Mouse (Mus musculus) liver, embryonic 16.5 days (tissue): ENCODE measurements around the gene Plrg1. TPM values are rescaled to one million over a fixed set of nuclear protein-coding genes. Genes with fewer than 3 reads are reported as not detected.

Source experiments
- ATAC-seq: fragments of 200-750 bp; cut with Nextera tagmentation; 2 replicates; pipeline ENCODE4 v1.8.0; 2017; ENCODE audit warnings: low read depth, mild to moderate bottlenecking, moderate number of reproducible peaks, moderate library complexity
- H3K27ac ChIP-seq: fragments of 300-500 bp; sonication (generic); 2 replicates; pipeline ENCODE4 v1.5.1; 2014; ENCODE audit warnings: mild to moderate bottlenecking, low read length
- H3K27me3 ChIP-seq: fragments of 300-500 bp; sonication (generic); 2 replicates; pipeline ENCODE4 v1.6.1; 2014; ENCODE audit warnings: low read depth, low read length, mixed read lengths; ENCODE audit not compliant: control insufficient read depth, insufficient read depth
- H3K36me3 ChIP-seq: fragments of 300-500 bp; sonication (generic); 2 replicates; pipeline ENCODE4 v1.6.1; 2014; ENCODE audit warnings: mild to moderate bottlenecking; ENCODE audit not compliant: control insufficient read depth, insufficient read depth
- H3K4me1 ChIP-seq: fragments of 300-500 bp; sonication (generic); 2 replicates; pipeline ENCODE4 v1.6.1; 2014; ENCODE audit warnings: low read depth, low read length, mixed read lengths; ENCODE audit not compliant: control insufficient read depth
- H3K4me2 ChIP-seq: fragments of 300-500 bp; sonication (generic); 2 replicates; pipeline ENCODE4 v1.6.1; 2014; ENCODE audit warnings: low read depth, low read length, mixed read lengths
- H3K4me3 ChIP-seq: fragments of 300-500 bp; sonication (generic); 2 replicates; pipeline ENCODE4 v1.5.1; 2014; ENCODE audit warnings: low read depth, mild to moderate bottlenecking, low read length
- H3K9ac ChIP-seq: fragments of 300-500 bp; sonication (generic); 2 replicates; pipeline ENCODE4 v1.6.1; 2014; ENCODE audit warnings: low read depth, low read length
- H3K9me3 ChIP-seq: fragments of 300-500 bp; sonication (generic); replicated peaks from 2 replicates; pipeline ENCODE4 v1.6.1; 2016; ENCODE audit warnings: low read length; ENCODE audit not compliant: control insufficient read depth
- WGBS: fragments of 180-500 bp; shearing (Covaris S2); extraction: QIAGEN DNeasy Blood & Tissue Kit; methylation state at CpG from one replicate; pipeline ENCODE4 v1.1.7; 2014; ENCODE audit not compliant: insufficient replicate concordance; 5-methylcytosine and 5-hydroxymethylcytosine counted together
- polyA plus RNA-seq: library from polyadenylated mRNA; unstranded; fragments of >200 nt; fragmentation: Nextera tagmentation; extraction: Ambion mirVana; gene quantifications from 2 replicates; pipeline ENCODE4 v1.2.1, GENCODE M21; 2015

Plrg1 gene
- polyA plus RNA-seq, 1 experiment from 2014 or later = 40.9 TPM

GRCm38 (mm10) chr3:83099651-83100050 lies 44.3 kb downstream of the Plrg1 start:
- 50% methylated on average over 6 of the region's 6 CpGs for WGBS
- no peak overlapping the region for H3K9ac ChIP-seq

GRCm38 (mm10) chr3:83102286-83102685 lies 47.0 kb downstream of the Plrg1 start:
- no peaks in the 10 kb centered on the region for H3K27me3 ChIP-seq
- no peak overlapping the region for H3K9ac ChIP-seq
- H3K4me1 ChIP-seq = no peaks in the 10 kb centered on the region
- no peak for ATAC-seq
- no peak overlapping the region for H3K4me3 ChIP-seq
- WGBS = 67% methylated on average over 6 of the region's 6 CpGs
- H3K36me3 ChIP-seq = no peaks in the 10 kb centered on the region
- H3K27ac ChIP-seq = no peak overlapping the region
- H3K9me3 ChIP-seq = no peaks in the 10 kb centered on the region
- no peak overlapping the region for H3K4me2 ChIP-seq

More at GRCm38 (mm10) chr3:83099651-83100050, 44.3 kb downstream of the Plrg1 start:
- ATAC-seq = no peak
- Histone ChIP-seq H3K27ac (no peak overlapping the region), H3K4me1 (no peaks in the 10 kb centered on the region), H3K9me3 (no peaks in the 10 kb centered on the region), H3K36me3 (no peaks in the 10 kb centered on the region), H3K4me2 (no peak overlapping the region), H3K27me3 (no peaks in the 10 kb centered on the region), H3K4me3 (no peak overlapping the region)

- WGBS = 29% methylated on average over 4 of the region's 4 CpGs
- Histone ChIP-seq H3K36me3 (no peaks in the 10 kb centered on the region), H3K27me3 (no peaks in the 10 kb centered on the region), H3K9me3 (no peaks in the 10 kb centered on the region), H3K4me2 (no peak overlapping the region), H3K4me3 (no peak overlapping the region), H3K9ac (no peak overlapping the region), H3K27ac (no peak overlapping the region), H3K4me1 (no peaks in the 10 kb centered on the region)
- no peak for ATAC-seq
These were observed 54.8 kb downstream of the Plrg1 start for GRCm38 (mm10) chr3:83110163-83110562.

- Histone ChIP-seq H3K4me3 (no peak overlapping the region), H3K27ac (no peak overlapping the region), H3K9ac (no peak overlapping the region), H3K4me1 (no peaks in the 10 kb centered on the region), H3K27me3 (no peaks in the 10 kb centered on the region), H3K36me3 (no peaks in the 10 kb centered on the region), H3K9me3 (no peaks in the 10 kb centered on the region), H3K4me2 (no peak overlapping the region)
- WGBS = 59% methylated on average over 7 of the region's 7 CpGs
- ATAC-seq = no peak
These were observed 56.4 kb downstream of the Plrg1 start for GRCm38 (mm10) chr3:83111485-83112261.

- no peak for ATAC-seq
- Histone ChIP-seq H3K4me1 (no peaks in the 10 kb centered on the region), H3K27me3 (no peaks in the 10 kb centered on the region), H3K9me3 (no peaks in the 10 kb centered on the region), H3K9ac (no peak overlapping the region), H3K36me3 (no peaks in the 10 kb centered on the region), H3K4me3 (no peak overlapping the region), H3K27ac (no peak overlapping the region), H3K4me2 (no peak overlapping the region)
- WGBS = 16% methylated on average over 3 of the region's 3 CpGs
These were observed 57.5 kb downstream of the Plrg1 start for GRCm38 (mm10) chr3:83112869-83113268.

GRCm38 (mm10) chr3:83114946-83115345 lies 59.6 kb downstream of the Plrg1 start:
- no peak for ATAC-seq
- Histone ChIP-seq H3K36me3 (no peaks in the 10 kb centered on the region), H3K4me3 (no peak overlapping the region), H3K27me3 (no peaks in the 10 kb centered on the region), H3K4me2 (no peak overlapping the region), H3K4me1 (no peaks in the 10 kb centered on the region), H3K9ac (no peak overlapping the region), H3K27ac (no peak overlapping the region), H3K9me3 (no peaks in the 10 kb centered on the region)
- 29% methylated on average over 1 of the region's 1 CpGs for WGBS

GRCm38 (mm10) chr3:83117592-83117991 lies 62.3 kb downstream of the Plrg1 start:
- no peak overlapping the region for H3K4me2 ChIP-seq
- H3K9ac ChIP-seq = no peak overlapping the region
- no peak for ATAC-seq
- H3K4me3 ChIP-seq = no peak overlapping the region
- H3K4me1 ChIP-seq = no peaks in the 10 kb centered on the region
- no peaks in the 10 kb centered on the region for H3K27me3 ChIP-seq
- no peaks in the 10 kb centered on the region for H3K9me3 ChIP-seq
- no peaks in the 10 kb centered on the region for H3K36me3 ChIP-seq
- WGBS = 58% methylated on average over 10 of the region's 10 CpGs
- no peak overlapping the region for H3K27ac ChIP-seq

Other genes starting within 250 kb of the Plrg1 start
- 0.56 and 0.84 TPM in 2 replicates for gene Rbm46, start 179.0 kb upstream of the Plrg1 start, polyA plus RNA-seq
- gene Lrat, start 151.5 kb upstream of the Plrg1 start, polyA plus RNA-seq = 1.8 and 2.4 TPM in 2 replicates
- gene Fgg, start 47.8 kb upstream of the Plrg1 start, polyA plus RNA-seq = 1,261 and 1,385 TPM in 2 replicates
- gene Fga, start 29.4 kb upstream of the Plrg1 start, polyA plus RNA-seq = 1,431 and 1,544 TPM in 2 replicates
- gene Fgb, start 5.7 kb upstream of the Plrg1 start, polyA plus RNA-seq = 794 and 880 TPM in 2 replicates
- gene Dchs2, start 72.4 kb downstream of the Plrg1 start, polyA plus RNA-seq = 0.01 TPM in 1 of 2 replicates, not detected in the other